Mouse (Mus musculus): ENCODE data around the gene Sct.

DNA sequence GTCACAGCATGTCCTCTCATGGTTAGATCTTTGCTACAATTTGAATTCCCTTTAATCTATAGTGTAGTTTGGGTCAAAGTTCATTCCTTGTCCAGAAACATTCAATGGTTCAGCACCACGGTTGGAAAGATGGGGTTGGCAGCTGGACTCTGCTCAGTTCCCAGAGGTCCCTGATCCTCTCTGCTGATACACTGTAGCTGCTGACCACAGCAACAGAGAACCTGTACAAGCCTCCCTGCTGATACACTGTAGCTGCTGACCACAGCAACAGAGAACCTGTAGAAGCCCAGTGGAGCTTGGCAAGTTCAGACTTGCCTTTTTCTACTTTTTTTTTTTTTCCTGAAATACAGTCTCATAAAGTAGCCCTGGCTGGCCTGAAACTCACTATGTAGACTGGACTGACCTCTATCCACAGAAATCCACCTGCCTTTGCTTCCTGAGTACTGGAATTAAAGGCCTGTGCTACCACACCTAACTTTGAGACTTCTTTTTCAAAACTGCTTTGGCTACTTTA is 38.7 kb upstream of the Sct start:
- TF ChIP-seq CTCF (IDR thresholded peaks at IDR 0.05; ENCODE audit: control insufficient read depth, insufficient read depth, insufficient replicate concordance, low read depth, low read length) (no peak), POLR2A (IDR thresholded peaks at IDR 0.05; ENCODE audit: control insufficient read depth, low read depth, low read length) (no peak)
